Mouse (Mus musculus): ENCODE results near the gene Ankfy1. TPM values are rescaled to one million over a fixed set of nuclear protein-coding genes. Genes with fewer than 3 reads are reported as not detected.

Gene Ankfy1
- 10.3 and 12.7 TPM in 2 replicates for polyA plus RNA-seq (2015; fragmentation: Nextera tagmentation; extraction: Ambion mirVana)

DNA sequence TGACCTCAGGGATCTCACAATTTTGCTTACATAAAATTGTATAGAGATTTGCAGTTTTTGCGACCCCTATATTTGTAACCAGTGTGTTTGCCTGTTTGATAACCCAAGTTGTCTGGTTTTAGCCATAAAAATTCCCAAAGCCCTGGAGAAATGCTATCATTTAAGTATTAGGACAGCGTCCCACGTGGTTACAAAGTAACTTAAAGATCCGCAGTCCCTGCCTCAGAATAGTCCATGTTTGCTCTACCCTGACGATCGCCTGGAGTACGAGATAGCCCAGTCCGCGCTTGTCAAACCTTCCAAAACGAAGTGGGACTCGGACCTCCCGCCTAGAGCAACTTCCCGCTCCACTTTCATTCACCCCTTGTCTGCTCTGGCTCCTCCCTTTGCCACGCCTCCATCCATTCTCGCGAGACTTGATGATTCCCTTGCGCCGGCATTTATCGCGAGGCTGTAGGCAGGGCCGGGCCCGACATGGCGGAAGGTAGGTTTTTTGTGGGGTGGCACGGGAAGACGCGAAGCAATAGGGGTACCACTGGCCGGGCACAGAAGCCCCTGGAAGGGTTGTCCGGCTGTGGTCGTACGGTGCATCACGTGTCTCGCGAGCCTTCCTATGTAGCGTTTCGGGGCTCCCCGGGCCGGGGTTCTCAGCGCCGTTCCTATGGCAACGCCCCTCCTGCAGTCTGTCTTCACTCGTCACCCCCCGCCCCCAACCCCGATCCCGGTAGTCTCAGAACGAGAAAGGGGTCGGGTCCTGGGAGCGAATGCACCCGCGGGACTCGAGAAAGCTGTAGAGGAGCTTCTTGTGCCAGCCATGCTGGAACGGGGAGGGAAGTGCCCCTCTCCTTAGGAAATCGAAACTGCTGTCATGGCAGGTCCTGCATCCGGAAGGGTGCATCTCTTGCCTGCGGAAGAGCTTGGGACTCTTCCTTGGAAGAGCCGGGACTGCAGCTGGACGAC, at the start of gene Ankfy1:
TSS of gene Ankfy1 (plus strand) at position 456 of the 960 bp plus-strand sequence.

DNA sequence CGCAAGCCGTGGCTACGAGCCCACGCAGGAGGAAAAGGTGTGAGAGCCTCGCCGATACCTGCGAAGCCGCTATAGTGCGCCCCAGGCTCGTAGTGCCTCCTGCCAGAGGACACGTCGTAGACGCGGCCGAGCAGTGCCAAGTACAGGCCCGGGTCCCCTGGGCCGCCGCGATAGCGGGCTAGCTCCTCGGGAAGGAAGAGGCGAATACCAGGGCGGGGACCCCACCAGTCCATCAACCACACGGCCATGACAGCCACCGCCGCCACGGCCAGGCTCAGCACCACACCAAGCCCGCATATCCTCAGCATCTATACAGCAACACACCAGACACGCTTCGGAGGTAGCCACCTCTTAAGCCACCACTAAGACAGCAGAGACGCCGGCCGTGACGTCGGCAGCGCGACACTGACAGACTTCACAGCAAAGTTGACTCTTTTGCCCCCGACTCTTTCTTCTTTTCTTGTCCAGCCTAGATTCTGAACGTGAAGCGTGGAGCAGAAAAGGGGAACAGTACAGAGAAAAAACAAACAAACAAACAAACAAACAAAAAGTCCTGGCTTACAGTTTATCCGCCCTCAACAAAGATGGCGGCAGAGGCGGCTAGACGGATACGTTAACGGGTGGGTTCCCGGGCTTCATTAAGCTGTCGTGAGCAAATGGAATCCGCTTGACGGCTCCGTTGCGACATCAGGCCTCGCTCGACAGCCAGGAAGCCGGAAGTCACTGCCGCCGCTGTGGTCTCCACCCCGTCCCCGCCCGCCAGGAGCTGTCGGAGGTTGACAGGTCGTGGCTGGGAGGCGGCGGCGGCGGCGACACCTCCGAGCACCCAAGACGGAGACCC, 105.9 kb downstream of the Ankfy1 start, which contains the start of the genes Cyb5d2 and Zzef1:
TSS of gene Cyb5d2 (minus strand) at position 688 of the 841 bp plus-strand sequence.
TSS of gene Zzef1 (plus strand) at position 772 of the 841 bp plus-strand sequence.

Small RNAs within 50 kb of the gene (microRNA-seq; reads per million reads assigned to microRNA genes)
- gene Gm25678: not detected

Other genes starting within 250 kb of the Ankfy1 start
- 54.2 and 56.1 TPM in 2 replicates for gene Mybbp1a, start 248.7 kb upstream of the Ankfy1 start, polyA plus RNA-seq (2015; fragmentation: Nextera tagmentation; extraction: Ambion mirVana)
- gene Spns2, start 200.1 kb upstream of the Ankfy1 start, polyA plus RNA-seq (2015; fragmentation: Nextera tagmentation; extraction: Ambion mirVana): 10.1 and 10.6 TPM in 2 replicates
- gene Spns3, start 139.5 kb upstream of the Ankfy1 start, polyA plus RNA-seq (2015; fragmentation: Nextera tagmentation; extraction: Ambion mirVana): 0.29 TPM in 1 of 2 replicates, not detected in the other
- gene Ube2g1, start 82.7 kb upstream of the Ankfy1 start, polyA plus RNA-seq (2015; fragmentation: Nextera tagmentation; extraction: Ambion mirVana): 54.6 and 57.0 TPM in 2 replicates
- gene Cyb5d2, start 106.1 kb downstream of the Ankfy1 start, polyA plus RNA-seq (2015; fragmentation: Nextera tagmentation; extraction: Ambion mirVana): 8.7 and 10.5 TPM in 2 replicates
- 10.4 and 12.6 TPM in 2 replicates for gene Zzef1, start 106.2 kb downstream of the Ankfy1 start, polyA plus RNA-seq (2015; fragmentation: Nextera tagmentation; extraction: Ambion mirVana)

Measured in neural tube, postnatal 0 days (tissue).